In genomic region chr11:68385021-68385821, GRCm38 (mm10) we compare ENCODE assay signal across 8 mouse cellular contexts. TPM values are rescaled to one million over a fixed set of nuclear protein-coding genes. Genes with fewer than 3 reads are reported as not detected.
DNase-seq lines count a peak whose midpoint lies in the region; ATAC-seq and TF ChIP-seq lines count a peak whose summit lies in the region.

No protein-coding gene starts in this region.

- no peak for ATAC-seq in cerebellum, adult (ENCODE audit: insufficient number of reproducible peaks, low FRiP score, low TSS enrichment)
- no peak for ATAC-seq in heart, embryonic 13.5 days (ENCODE audit: extremely low read depth, insufficient number of reproducible peaks, low FRiP score, low TSS enrichment)
- peak; percentile 28; the same call in 1 of the 2 replicates for ATAC-seq in midbrain, embryonic 13.5 days

- H3K9ac ChIP-seq in heart, embryonic 13.5 days = peak overlapping the region; percentile 89
- H3K9ac ChIP-seq in midbrain, embryonic 13.5 days (replicated peaks) = peak overlapping the region; percentile 80

- peaks cover 48% of the 10 kb centered on the region for H3K79me3 ChIP-seq in C2C12 (ENCODE audit: low read depth)

- H3K4me2 ChIP-seq in heart, embryonic 13.5 days = peak overlapping the region; percentile 91
- peak overlapping the region; percentile 94 for H3K4me2 ChIP-seq in midbrain, embryonic 13.5 days (replicated peaks)

- under 1% methylated on average over 93 of the region's 94 CpGs for WGBS in heart, embryonic 13.5 days
- WGBS in midbrain, embryonic 13.5 days = under 1% methylated on average over 94 of the region's 94 CpGs

- H3K27me3 ChIP-seq in C2C12 (ENCODE audit: control insufficient read depth, insufficient read depth, insufficient read length) = no peaks in the 10 kb centered on the region
- peaks cover 95% of the 10 kb centered on the region for H3K27me3 ChIP-seq in heart, embryonic 13.5 days (replicated peaks)
- H3K27me3 ChIP-seq in midbrain, embryonic 13.5 days = peaks cover 94% of the 10 kb centered on the region

- H3ac ChIP-seq in C2C12 (ENCODE audit: control insufficient read depth, insufficient read length, low read depth) = peak overlapping the region; percentile 65

- H3K36me3 ChIP-seq in C2C12 (ENCODE audit: control insufficient read depth, insufficient read depth) = peaks cover 46% of the 10 kb centered on the region
- H3K36me3 ChIP-seq in heart, embryonic 13.5 days = peaks cover 4% of the 10 kb centered on the region; the same call in 1 of the 2 replicates
- H3K36me3 ChIP-seq in midbrain, embryonic 13.5 days = no peaks in the 10 kb centered on the region

- peak overlapping the region; percentile 74 for H3K4me3 ChIP-seq in C2C12 (ENCODE audit: insufficient read depth, poor library complexity, severe bottlenecking)
- H3K4me3 ChIP-seq in heart, embryonic 13.5 days = peak overlapping the region; percentile 79
- H3K4me3 ChIP-seq in midbrain, embryonic 13.5 days (replicated peaks) = peak overlapping the region; percentile 52

- peaks cover 62% of the 10 kb centered on the region for H3K79me2 ChIP-seq in C2C12 (ENCODE audit: control insufficient read depth, insufficient read depth)

- no peak for TF ChIP-seq CTCF in C2C12 (IDR thresholded peaks at IDR 0.05; ENCODE audit: control insufficient read depth, insufficient read depth, insufficient read length)

- peaks cover 44% of the 10 kb centered on the region for H3K4me1 ChIP-seq in heart, embryonic 13.5 days
- H3K4me1 ChIP-seq in midbrain, embryonic 13.5 days (replicated peaks) = peaks cover 55% of the 10 kb centered on the region

- no peaks in the 10 kb centered on the region for H3K9me3 ChIP-seq in heart, embryonic 13.5 days
- no peaks in the 10 kb centered on the region for H3K9me3 ChIP-seq in midbrain, embryonic 13.5 days

- peak; percentile 14 for DNase-seq in cerebellum, adult 11 months
- DNase-seq in cerebellum, postnatal 10 days = peak; percentile 73 to 76
- DNase-seq in kidney, postnatal 14 days = peak; percentile 52
- DNase-seq in thymus, postnatal 36 days = peak; percentile 20 to 28

- H3K27ac ChIP-seq in heart, embryonic 13.5 days (replicated peaks) = peak overlapping the region; percentile 91
- H3K27ac ChIP-seq in midbrain, embryonic 13.5 days = peak overlapping the region; percentile 80

TF ChIP-seq in C2C12, 6 proteins besides CTCF, POLR2A, EP300 and RAD21:
- no peak for TF ChIP-seq FOSL1 (IDR thresholded peaks at IDR 0.05; ENCODE audit: insufficient read depth, low read length, poor library complexity, severe bottlenecking)
- TF ChIP-seq MYOG (IDR thresholded peaks at IDR 0.05; ENCODE audit: control insufficient read depth, extremely low read depth, insufficient read length) = no peak
- TF ChIP-seq USF1 (IDR thresholded peaks at IDR 0.05; ENCODE audit: low read depth) = no peak
- no peak for TF ChIP-seq MAX (IDR thresholded peaks at IDR 0.05)
- TF ChIP-seq CEBPB (IDR thresholded peaks at IDR 0.05; ENCODE audit: low read depth) = no peak
- TF ChIP-seq MYOD1 (IDR thresholded peaks at IDR 0.05; ENCODE audit: control insufficient read depth, insufficient read length, low read depth) = no peak

RNA-seq across cellular contexts. Expression of gene Ntn1, which starts 15.4 kb away (rescaled TPM):
- 19.4 TPM for polyA plus RNA-seq in C2C12 (2012; fragmentation: generic; extraction: Trizol)
- polyA plus RNA-seq in heart, embryonic 13.5 days (2015; fragmentation: Nextera tagmentation; extraction: Ambion mirVana) = 19.2 and 19.3 TPM in 2 replicates
- polyA plus RNA-seq in midbrain, embryonic 13.5 days (2015; fragmentation: Nextera tagmentation; extraction: Ambion mirVana) = 17.3 and 31.0 TPM in 2 replicates

RNA-seq across cellular contexts. Expression of gene Pik3r5, which starts 46.7 kb away (rescaled TPM):
- 0.89 TPM for polyA plus RNA-seq in C2C12 (2012; fragmentation: generic; extraction: Trizol)
- 0.23 and 0.39 TPM in 2 replicates for polyA plus RNA-seq in heart, embryonic 13.5 days (2015; fragmentation: Nextera tagmentation; extraction: Ambion mirVana)
- 0.24 and 0.50 TPM in 2 replicates for polyA plus RNA-seq in midbrain, embryonic 13.5 days (2015; fragmentation: Nextera tagmentation; extraction: Ambion mirVana)

Comparison
In these comparisons a context has a peak if more than half of its experiments do, and no peak if none do; other contexts are left out.
1. DNase-seq: peak in every context shown above with its lines; median percentile 74 in cerebellum, postnatal 10 days; 52 in kidney, postnatal 14 days; 24 in thymus, postnatal 36 days; 14 in cerebellum, adult 11 months.